Mouse (Mus musculus): ENCODE results near the gene Rplp0. TPM values are rescaled to one million over a fixed set of nuclear protein-coding genes. Genes with fewer than 3 reads are reported as not detected.
"Not testable (repeated sequence)": the region's sequence is repeated elsewhere in the genome, so short reads cannot be mapped to it uniquely, and the experiment has no call there.

Rplp0 gene
- total RNA-seq, 2 experiments from 2014 or later, result 780 to 872 TPM

DNA sequence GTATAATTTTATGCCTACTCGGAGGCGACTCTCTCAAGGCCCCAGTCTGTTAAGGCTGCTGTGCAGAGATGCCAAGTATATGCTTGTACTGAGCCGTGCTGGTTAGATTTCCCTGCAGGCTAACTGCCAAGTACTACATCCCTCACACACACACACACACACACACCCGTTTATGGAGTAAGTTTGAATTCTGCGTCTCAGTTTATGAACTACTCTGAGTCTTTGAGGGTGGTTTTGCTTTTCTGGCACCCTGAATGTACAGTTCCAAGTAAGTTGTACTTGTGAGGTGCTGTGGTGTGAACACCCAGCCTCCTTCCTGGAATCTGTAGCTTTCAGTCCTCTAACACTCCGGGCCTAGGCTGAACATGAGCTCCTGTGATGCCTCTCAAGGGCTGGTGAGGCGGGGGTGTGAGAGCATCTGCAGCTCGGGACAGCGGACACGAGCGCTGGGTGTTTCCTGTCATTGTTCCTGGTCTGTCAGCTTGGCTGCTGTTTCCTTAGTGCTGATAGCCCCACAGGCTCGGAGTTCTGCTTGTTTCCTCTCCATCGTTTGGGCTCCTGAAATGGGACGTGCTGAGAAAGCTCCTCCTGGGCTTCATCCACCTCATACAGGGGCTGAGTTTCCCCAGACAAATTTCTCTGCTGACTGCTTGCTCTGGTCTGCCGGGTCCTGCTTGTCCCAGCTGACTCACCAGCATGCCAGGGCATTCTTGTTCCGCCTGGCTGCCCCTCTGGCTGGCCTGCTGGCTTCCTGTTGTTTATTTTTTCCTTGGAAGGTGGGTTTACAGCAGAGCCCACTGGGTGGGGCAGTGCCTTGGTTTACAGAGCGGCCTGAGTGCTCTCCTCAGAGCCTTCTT lies 13.6 kb downstream of the Rplp0 start:
- DNase-seq, result no peak
- intact Hi-C loops (cut with DNase I; ENCODE audit: low total_unique reads), result no loop called here

DNA sequence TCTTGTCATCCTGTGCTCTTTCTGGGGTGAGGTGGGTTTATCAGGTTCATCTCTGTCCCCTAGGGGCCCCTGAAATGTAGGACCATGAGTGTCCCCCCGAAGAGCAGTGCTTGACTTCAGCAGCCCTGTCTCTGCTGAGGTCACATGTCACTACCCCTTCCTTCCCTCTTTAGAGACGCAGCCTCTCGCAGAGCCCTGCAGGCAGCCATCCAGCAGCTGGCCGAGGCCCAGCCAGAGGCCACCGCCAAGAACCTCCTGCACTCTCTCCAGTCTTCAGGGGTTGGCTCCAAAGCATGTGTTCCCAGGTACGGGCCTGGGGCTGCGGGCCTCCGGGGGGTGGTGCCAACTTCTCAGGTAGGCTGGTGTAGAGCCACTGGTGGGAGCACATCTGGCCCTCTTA lies 15.7 kb downstream of the Rplp0 start:
- DNase-seq, result peak; percentile 51
- intact Hi-C loops (cut with DNase I; ENCODE audit: low total_unique reads), result no loop called here

DNA sequence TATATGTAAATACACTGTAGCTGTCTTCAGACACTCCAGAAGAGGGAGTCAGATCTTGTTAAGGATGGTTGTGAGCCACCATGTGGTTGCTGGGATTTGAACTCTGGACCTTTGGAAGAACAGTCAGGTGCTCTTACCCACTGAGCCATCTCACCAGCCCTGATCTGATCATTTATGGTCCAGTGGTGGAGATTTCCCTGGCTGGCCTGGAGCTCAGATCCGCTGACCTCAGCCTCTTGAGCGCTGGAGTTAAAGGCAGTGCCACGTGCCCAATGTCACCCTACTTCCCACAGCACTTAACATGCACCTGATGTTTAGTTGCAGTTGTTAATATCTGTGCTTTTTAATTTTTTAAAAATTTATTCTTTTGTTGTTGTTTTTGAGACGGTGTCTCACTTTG lies 18.4 kb downstream of the Rplp0 start:
- intact Hi-C loops (cut with DNase I; ENCODE audit: low total_unique reads); DNase-seq: not testable (repeated sequence)

- intact Hi-C loops (cut with DNase I; ENCODE audit: low total_unique reads), result no loop called here
- DNase-seq, result no peak
Measured at GRCm38 (mm10) chr5:115578922-115579321, 19.7 kb downstream of the Rplp0 start.

DNA sequence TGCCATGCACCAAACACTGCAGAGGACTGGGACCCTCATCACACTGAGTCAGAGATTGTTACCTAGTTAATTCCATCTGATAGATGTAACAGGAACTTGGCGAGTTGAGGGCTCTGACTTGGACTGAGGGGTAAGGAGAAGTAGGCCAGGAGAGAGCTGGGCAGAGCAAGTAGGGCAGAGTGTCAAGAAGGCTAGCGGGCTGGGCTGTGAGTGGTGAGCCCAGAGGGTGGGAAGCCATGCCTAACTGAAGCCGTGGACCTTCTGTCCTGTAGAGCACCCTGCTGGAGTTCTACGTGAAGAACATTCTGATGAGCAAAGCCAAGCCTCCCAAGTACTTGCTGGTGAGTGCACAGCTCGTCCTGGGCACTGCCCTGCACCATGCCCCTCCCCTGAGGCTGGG lies 20.1 kb downstream of the Rplp0 start:
- intact Hi-C loops (cut with DNase I; ENCODE audit: low total_unique reads), result no loop called here
- no peak for DNase-seq

GRCm38 (mm10) chr5:115580229-115581001 lies 21.1 kb downstream of the Rplp0 start:
- intact Hi-C loops (cut with DNase I; ENCODE audit: low total_unique reads), result no loop called here
- DNase-seq, result no peak

DNA sequence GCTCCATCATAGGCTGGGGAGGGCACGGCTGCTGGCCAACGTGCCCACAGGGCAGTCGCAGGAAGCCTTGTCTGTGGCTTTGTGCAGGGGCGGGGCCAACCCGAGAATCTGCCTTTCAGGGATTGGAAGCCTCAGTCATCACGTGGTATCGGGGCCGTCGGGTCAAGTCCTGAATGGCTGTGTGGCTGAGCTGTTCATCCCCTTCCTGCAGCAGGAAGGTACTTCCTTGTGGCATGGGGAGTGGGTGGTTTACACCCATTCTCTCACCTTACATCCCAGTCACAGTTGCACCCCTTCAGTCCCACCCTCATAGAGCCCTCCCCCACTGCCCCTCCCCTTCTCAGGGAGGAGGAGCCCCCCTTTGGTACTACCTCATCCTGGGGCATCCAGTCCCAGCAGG lies 22.4 kb downstream of the Rplp0 start:
- intact Hi-C loops (cut with DNase I; ENCODE audit: low total_unique reads), result no loop called here
- DNase-seq, result no peak

DNA sequence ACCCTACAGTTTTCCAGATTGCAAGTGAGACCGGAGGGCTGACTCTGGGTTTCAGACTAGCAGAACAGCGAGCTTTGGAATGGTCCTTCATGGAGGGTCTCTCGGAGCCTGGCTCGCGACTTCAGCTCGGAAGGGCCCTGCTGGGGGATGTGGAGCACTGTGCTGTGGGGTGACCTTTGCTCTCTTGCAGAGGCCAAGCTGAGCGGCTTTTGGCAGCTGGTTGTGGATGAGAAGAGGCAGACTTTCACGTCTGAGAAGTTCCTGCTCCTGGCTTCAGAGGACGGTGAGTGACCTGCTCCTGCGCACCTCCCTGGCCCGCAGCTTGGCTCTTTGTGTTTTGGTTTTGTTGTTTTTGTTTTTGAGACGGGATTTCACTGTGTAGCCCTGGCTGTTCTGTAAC lies 26.3 kb downstream of the Rplp0 start:
- intact Hi-C loops (cut with DNase I; ENCODE audit: low total_unique reads), result no loop called here

GRCm38 (mm10) chr5:115586166-115586565 lies 26.9 kb downstream of the Rplp0 start:
- DNase-seq, result no peak
- intact Hi-C loops (cut with DNase I; ENCODE audit: low total_unique reads), result no loop called here

More for the DNA sequence above, 26.3 kb downstream of the Rplp0 start:
- no peak for DNase-seq

- intact Hi-C loops (cut with DNase I; ENCODE audit: low total_unique reads), result no loop called here
- no peak for DNase-seq
Measured at GRCm38 (mm10) chr5:115586780-115587179, 27.5 kb downstream of the Rplp0 start.

GRCm38 (mm10) chr5:115591028-115591427 lies 31.8 kb downstream of the Rplp0 start:
- DNase-seq, result no peak
- intact Hi-C loops (cut with DNase I; ENCODE audit: low total_unique reads), result no loop called here

DNA sequence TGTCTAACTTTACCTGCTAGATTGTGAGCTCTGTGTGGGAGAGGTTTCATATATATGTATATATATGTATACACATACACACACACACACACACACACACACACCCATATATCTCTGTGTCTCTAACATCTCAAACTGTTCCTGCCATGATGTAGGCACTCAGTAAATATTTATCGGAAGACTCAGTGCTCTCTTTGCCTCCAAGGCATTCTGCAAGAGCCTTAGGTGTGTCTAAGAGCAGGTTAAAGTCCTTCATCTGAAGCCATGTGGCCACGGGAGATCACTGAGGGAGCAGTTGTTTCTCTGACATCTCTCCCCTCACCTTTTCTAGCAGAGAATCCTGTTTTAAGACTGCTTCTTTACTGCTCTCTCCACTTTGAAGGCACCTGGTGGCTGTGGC lies 32.2 kb downstream of the Rplp0 start:
- DNase-seq, result no peak
- intact Hi-C loops (cut with DNase I; ENCODE audit: low total_unique reads), result no loop called here

GRCm38 (mm10) chr5:115603561-115603960 lies 44.3 kb downstream of the Rplp0 start:
- no peak for DNase-seq
- intact Hi-C loops (cut with DNase I; ENCODE audit: low total_unique reads), result no loop called here

- no peak for DNase-seq
- intact Hi-C loops (cut with DNase I; ENCODE audit: low total_unique reads), result no loop called here
Measured at GRCm38 (mm10) chr5:115611566-115611965, 52.3 kb downstream of the Rplp0 start.

Small RNA genes lying within 50 kb of the gene (microRNA-seq; reads per million reads assigned to microRNA genes)
- gene Mir7029, result 0 reads per million in 2 experiments

Other genes starting within 250 kb of the Rplp0 start
- gene Srsf9, start 232.3 kb upstream of the Rplp0 start, total RNA-seq (2021), result 10 to 100 TPM; 14.5 to 15.9 TPM
- 10 to 100 TPM; 18.8 to 19.7 TPM for gene Gatc, start 218.3 kb upstream of the Rplp0 start, total RNA-seq (2021)
- gene Triap1, start 218.2 kb upstream of the Rplp0 start, total RNA-seq (2021), result 10 to 100 TPM; 12.4 to 15.2 TPM
- gene Cox6a1, start 210.5 kb upstream of the Rplp0 start, total RNA-seq (2021), result 100 to 1,000 TPM; 105 to 114 TPM
- 1 to 10 TPM; 1.0 to 1.9 TPM for gene Msi1, start 129.9 kb upstream of the Rplp0 start, total RNA-seq (2021)
- gene Pla2g1b, start 93.2 kb upstream of the Rplp0 start, total RNA-seq (2021), result not detected
- gene Sirt4, start 74.7 kb upstream of the Rplp0 start, total RNA-seq (2021), result 10 to 100 TPM; 10.3 to 16.6 TPM
- 10 to 100 TPM; 80.6 to 83.4 TPM for gene Pxn, start 52.8 kb upstream of the Rplp0 start, total RNA-seq (2021)
- gene Gcn1l1, start 5.8 kb downstream of the Rplp0 start, total RNA-seq (2021), result 10 to 100 TPM; 28.7 to 31.3 TPM
- gene Rab35, start 72.4 kb downstream of the Rplp0 start, total RNA-seq (2021), result 10 to 100 TPM; 28.9 to 35.2 TPM
- gene Bicdl1, start 172.2 kb downstream of the Rplp0 start, total RNA-seq (2021), result 1 to 10 TPM; 2.6 to 3.9 TPM

All from gastrocnemius, postnatal 14 days (tissue).